Mouse (Mus musculus): ENCODE measurements around the gene Ndfip2. TPM values are rescaled to one million over a fixed set of nuclear protein-coding genes. Genes with fewer than 3 reads are reported as not detected.

Gene Ndfip2
- polyA plus RNA-seq, 1 experiment from 2014 or later, result 107 TPM

DNA sequence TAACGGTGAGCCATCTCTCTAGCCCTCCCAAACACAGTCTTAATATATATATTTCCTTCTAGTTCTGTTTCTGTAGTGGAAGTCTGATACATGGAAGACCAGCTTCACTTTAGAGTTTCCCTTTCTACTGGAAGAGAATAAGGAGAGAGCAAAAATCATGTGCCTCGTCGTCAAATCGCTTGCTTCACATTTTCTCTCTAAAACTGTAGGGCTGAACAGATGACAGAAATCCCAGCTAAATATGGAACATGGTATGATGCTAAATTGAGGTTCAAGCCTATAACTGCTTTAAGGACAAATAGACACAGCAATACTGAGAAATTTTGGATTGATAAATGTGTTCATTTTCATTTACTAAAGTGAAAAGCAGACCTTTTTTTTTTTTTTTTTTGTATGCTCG is 4.0 kb upstream of the Ndfip2 start:
- no peak overlapping the region for H3K4me3 ChIP-seq (replicated peaks)
- no peaks in the 10 kb centered on the region for H3K36me3 ChIP-seq
- H3K4me1 ChIP-seq (replicated peaks), result peaks cover 3% of the 10 kb centered on the region; the same call in 1 of the 2 replicates
- H3K27me3 ChIP-seq (replicated peaks), result no peaks in the 10 kb centered on the region
- ATAC-seq, result no peak
- 81% methylated on average over 5 of the region's 5 CpGs for WGBS
- H3K4me2 ChIP-seq (replicated peaks), result no peak overlapping the region
- no peaks in the 10 kb centered on the region for H3K9me3 ChIP-seq
- H3K27ac ChIP-seq, result peak overlapping the region; percentile 13; the same call in 1 of the 2 replicates
- no peak overlapping the region for H3K9ac ChIP-seq

DNA sequence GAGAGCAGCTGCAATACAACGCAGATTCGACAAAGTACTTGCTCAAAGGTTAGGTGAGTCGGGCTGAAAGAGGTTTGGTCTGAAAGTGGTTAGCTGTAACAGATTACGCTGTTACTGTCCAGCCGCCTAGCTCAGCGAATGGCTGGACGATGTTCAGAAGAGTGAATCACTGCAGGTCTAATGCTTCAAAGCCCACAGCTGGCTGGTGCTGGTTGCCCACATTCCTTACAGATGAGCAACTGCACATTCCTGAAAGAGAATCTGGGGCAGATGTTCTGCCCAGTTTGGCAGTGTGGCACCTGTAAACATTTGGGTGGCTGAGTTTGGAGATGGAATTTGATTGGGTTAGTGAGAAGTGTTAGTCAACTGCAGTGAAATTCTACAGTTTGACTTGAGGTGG is 2.8 kb upstream of the Ndfip2 start:
- Histone ChIP-seq H3K9ac (no peak overlapping the region), H3K27ac (no peak overlapping the region), H3K4me2 (replicated peaks) (no peak overlapping the region), H3K27me3 (replicated peaks) (no peaks in the 10 kb centered on the region), H3K9me3 (no peaks in the 10 kb centered on the region), H3K36me3 (no peaks in the 10 kb centered on the region), H3K4me3 (replicated peaks) (no peak overlapping the region), H3K4me1 (replicated peaks) (peaks cover 3% of the 10 kb centered on the region; the same call in 1 of the 2 replicates)
- 81% methylated on average over 7 of the region's 7 CpGs for WGBS
- no peak for ATAC-seq

DNA sequence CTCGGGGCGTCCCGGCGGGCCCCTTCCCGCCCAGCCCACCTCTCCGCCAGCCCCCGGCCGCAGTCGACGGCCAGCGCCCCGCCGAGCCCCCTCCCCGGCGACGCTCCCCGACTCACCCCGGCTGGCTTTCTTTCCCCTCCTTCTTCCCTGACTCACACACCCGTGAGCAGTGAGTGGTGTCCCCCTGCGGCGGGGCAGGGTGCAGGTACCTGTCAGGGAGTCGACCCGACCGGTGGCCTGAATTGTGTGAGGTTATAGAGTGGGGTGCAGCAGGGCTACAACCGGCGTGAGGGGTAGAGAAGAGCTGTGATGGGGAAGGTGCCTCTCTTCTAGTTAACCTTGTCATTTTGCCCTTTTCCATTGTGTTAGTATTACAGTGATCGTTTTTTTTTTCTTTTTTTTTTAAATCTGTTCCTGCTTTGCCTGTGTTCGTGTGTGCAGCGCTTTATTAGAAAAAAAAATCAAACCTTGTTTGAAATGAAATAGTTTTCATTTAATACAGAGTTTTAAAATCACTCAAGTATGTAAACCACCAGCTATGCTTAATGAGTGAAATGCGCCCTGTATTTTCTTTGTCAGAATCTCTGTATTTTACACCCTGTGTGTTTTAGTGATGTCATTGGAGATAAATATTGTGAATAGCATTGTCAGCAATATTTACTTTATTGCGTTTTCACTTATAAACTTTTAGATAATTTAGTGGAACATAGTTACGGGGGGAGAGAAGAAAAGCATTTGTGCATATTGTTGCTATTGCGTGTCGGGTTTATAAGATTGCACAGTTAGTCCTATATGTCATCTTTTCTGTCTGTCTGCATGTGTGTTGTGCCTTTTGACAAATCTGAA is 885 bp downstream of the Ndfip2 start:
- WGBS, result 4% methylated on average over 28 of the region's 34 CpGs
- Histone ChIP-seq H3K4me3 (replicated peaks) (peak overlapping the region; percentile 86), H3K27me3 (replicated peaks) (no peaks in the 10 kb centered on the region), H3K27ac (peak overlapping the region; percentile 95), H3K4me2 (replicated peaks) (peak overlapping the region; percentile 69), H3K4me1 (replicated peaks) (no peaks in the 10 kb centered on the region), H3K36me3 (no peaks in the 10 kb centered on the region), H3K9ac (peak overlapping the region; percentile 92), H3K9me3 (no peaks in the 10 kb centered on the region)
- peak; percentile 71 for ATAC-seq

DNA sequence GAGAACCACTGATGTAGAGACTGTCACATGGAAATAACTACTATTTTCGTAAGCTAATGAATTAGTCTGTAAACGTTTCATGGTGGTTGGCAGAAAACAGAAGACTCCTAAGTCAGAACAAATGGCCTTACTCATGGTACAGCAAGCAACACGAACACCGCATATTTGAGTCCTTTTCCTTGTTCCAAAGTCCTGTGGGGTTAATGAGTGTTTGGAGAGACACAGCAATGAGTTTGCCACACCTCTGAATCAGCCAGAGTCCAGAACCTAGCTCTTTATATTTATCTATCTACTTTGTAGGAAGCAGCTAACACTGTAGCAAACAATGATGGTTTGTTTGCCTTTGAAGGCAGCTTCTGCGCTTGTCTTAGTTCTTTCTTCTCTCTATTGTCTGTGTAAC is 4.5 kb downstream of the Ndfip2 start:
- no peaks in the 10 kb centered on the region for H3K9me3 ChIP-seq
- WGBS, result 44% methylated on average over 5 of the region's 5 CpGs
- ATAC-seq, result peak; percentile 68
- no peaks in the 10 kb centered on the region for H3K27me3 ChIP-seq (replicated peaks)
- no peaks in the 10 kb centered on the region for H3K36me3 ChIP-seq
- H3K27ac ChIP-seq, result peak overlapping the region; percentile 68
- peaks cover 6% of the 10 kb centered on the region; the same call in 1 of the 2 replicates for H3K4me1 ChIP-seq (replicated peaks)
- H3K4me2 ChIP-seq (replicated peaks), result 0 out of 2 replicates have a peak overlapping the region, but pooled peaks have one; percentile 11
- no peak overlapping the region for H3K9ac ChIP-seq
- no peak overlapping the region for H3K4me3 ChIP-seq (replicated peaks)

DNA sequence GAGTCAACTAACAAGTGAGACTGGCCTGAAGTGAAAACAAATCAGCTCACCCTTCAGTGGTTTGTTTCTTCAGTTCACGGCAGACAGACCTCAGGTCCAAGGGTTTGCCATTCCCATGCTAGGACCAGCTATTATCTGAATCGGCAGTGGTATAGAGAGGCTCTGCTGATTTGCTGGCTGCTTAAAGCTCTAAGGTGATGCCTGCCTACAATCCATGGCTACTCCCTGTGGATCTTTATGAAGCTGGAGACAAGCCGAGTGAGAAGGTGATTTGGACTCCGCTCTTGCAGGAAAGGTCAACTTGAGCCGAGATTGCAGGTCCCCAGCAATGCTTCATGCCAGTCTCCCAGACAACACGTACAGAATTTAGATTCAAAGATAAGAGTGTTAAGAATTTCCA is 8.7 kb downstream of the Ndfip2 start:
- 44% methylated on average over 6 of the region's 6 CpGs for WGBS
- H3K4me1 ChIP-seq (replicated peaks), result peaks cover 6% of the 10 kb centered on the region; the same call in 1 of the 2 replicates
- H3K9ac ChIP-seq, result no peak overlapping the region
- H3K27me3 ChIP-seq (replicated peaks), result no peaks in the 10 kb centered on the region
- H3K36me3 ChIP-seq, result no peaks in the 10 kb centered on the region
- H3K4me3 ChIP-seq (replicated peaks), result no peak overlapping the region
- H3K4me2 ChIP-seq (replicated peaks), result no peak overlapping the region
- H3K27ac ChIP-seq, result no peak overlapping the region
- no peaks in the 10 kb centered on the region for H3K9me3 ChIP-seq
- ATAC-seq, result peak; percentile 41

DNA sequence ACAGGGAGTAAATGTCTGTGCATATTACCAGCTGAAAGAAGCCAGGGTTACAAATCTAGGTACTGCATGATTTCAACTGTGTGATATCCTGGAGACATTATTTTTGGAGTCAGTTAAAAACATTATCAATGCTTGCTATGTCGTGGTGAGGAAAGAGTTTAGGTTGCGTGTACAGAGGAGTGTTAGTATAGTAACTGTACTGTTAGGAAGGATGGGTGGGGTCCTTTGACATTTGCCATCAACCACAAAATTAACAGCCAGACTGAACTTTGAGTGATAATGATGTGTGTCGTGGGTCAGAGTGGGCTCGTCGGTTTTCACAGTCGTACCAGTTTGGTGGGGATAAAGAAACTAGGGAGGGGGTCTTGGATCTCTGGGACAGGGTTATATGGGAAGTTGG is 13.7 kb downstream of the Ndfip2 start:
- Histone ChIP-seq H3K4me3 (replicated peaks) (no peak overlapping the region), H3K36me3 (no peaks in the 10 kb centered on the region), H3K4me2 (replicated peaks) (no peak overlapping the region), H3K27me3 (replicated peaks) (no peaks in the 10 kb centered on the region), H3K4me1 (replicated peaks) (peaks cover 7% of the 10 kb centered on the region; the same call in 1 of the 2 replicates), H3K9ac (no peak overlapping the region), H3K9me3 (no peaks in the 10 kb centered on the region), H3K27ac (no peak overlapping the region)
- 81% methylated on average over 6 of the region's 6 CpGs for WGBS
- ATAC-seq, result no peak

DNA sequence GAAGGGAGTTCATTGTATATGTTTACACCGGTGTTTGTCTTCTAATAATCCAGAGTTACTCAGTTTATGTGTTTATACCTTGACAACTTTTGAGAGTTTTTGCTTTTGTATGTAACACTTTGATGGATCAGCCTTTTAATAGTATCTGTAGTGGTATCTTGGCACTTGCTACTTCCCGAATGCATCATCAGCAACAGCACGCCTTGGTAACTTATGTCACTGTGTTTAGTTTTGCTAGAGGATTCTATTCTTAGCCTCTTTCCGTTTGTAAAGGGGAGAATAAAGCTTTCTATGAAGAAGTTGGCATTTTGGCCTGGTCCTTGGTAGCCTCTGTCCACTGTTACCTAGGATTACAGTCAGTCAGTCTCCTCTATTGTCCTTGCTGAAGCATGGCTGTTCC is 14.2 kb downstream of the Ndfip2 start:
- no peak overlapping the region for H3K4me2 ChIP-seq (replicated peaks)
- no peak overlapping the region for H3K9ac ChIP-seq
- no peaks in the 10 kb centered on the region for H3K9me3 ChIP-seq
- H3K27me3 ChIP-seq (replicated peaks), result no peaks in the 10 kb centered on the region
- H3K4me3 ChIP-seq (replicated peaks), result no peak overlapping the region
- H3K4me1 ChIP-seq (replicated peaks), result 0 out of 2 replicates have a peak, but pooled peaks cover 5% of the 10 kb centered on the region
- WGBS, result 75% methylated on average over 4 of the region's 4 CpGs
- H3K27ac ChIP-seq, result no peak overlapping the region
- H3K36me3 ChIP-seq, result no peaks in the 10 kb centered on the region
- ATAC-seq, result no peak

DNA sequence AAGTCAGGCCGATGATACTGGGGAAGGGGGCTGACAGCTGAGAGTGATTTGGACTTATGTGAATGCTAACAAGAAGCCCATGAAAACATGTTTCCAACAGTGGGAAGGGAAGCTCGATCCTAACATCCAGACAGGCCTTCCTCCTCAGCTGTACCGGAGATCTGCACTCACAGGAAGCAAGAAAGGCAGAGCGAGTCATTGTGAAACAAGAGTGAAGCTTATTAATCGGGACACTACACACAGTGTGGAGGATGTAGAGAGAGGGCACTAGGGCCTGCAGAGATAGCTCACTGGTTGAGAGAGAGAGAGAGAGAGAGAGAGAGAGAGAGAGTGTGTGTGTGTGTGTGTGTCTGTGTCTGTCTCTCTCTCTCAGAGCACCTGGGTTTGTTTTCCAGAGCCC is 16.8 kb downstream of the Ndfip2 start:
- ATAC-seq, result no peak; the same call in 1 of the 2 replicates
- no peaks in the 10 kb centered on the region for H3K36me3 ChIP-seq
- no peak overlapping the region for H3K4me2 ChIP-seq (replicated peaks)
- H3K27ac ChIP-seq, result no peak overlapping the region
- H3K4me3 ChIP-seq (replicated peaks), result no peak overlapping the region
- WGBS, result 56% methylated on average over 5 of the region's 5 CpGs
- no peaks in the 10 kb centered on the region for H3K27me3 ChIP-seq (replicated peaks)
- no peaks in the 10 kb centered on the region for H3K9me3 ChIP-seq
- H3K9ac ChIP-seq, result no peak overlapping the region
- 0 out of 2 replicates have a peak, but pooled peaks cover 5% of the 10 kb centered on the region for H3K4me1 ChIP-seq (replicated peaks)

DNA sequence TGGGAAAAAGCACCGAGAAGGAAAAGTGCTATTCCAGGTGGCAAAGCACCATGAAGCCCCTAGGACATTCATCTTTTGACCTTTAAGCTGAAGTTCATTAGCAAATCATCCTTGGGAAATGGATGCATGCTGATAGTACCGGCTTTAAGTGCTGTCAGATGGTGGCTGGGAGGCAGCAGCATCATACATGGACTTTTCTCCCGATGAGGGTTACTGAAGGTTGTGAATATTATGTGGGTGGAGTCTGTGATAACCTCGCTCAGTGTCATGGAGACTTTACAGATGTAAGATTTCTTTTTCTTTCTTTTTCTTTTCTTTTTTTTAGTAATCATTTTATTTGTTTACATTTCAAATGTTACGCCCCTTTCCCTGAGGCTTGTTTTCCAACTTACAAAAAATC is 18.9 kb downstream of the Ndfip2 start:
- Histone ChIP-seq H3K27ac (no peak overlapping the region), H3K4me3 (replicated peaks) (no peak overlapping the region), H3K36me3 (no peaks in the 10 kb centered on the region), H3K9me3 (no peaks in the 10 kb centered on the region), H3K27me3 (replicated peaks) (no peaks in the 10 kb centered on the region), H3K4me2 (replicated peaks) (no peak overlapping the region), H3K4me1 (replicated peaks) (0 out of 2 replicates have a peak, but pooled peaks cover 9% of the 10 kb centered on the region), H3K9ac (no peak overlapping the region)
- no peak for ATAC-seq
- 72% methylated on average over 5 of the region's 5 CpGs for WGBS

DNA sequence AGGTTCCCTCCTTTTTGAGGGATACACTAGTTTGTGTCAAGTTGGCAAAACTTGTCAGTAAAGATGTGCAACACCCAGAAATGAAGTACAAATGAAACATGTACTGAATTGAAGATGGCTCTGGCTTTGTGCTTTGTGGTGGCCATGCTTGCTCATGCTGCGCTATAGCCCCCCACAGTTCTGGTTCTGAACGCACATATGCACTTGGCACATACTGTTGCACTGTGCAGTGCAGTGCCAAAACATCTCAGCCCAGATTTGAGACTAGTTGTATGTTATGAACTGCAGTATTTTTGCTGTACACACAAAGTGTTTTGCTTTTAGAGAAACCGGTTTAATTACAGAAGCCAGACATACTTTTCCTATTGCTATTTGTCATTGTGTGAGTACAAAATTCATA is 25.7 kb downstream of the Ndfip2 start:
- Histone ChIP-seq H3K4me3 (replicated peaks) (no peak overlapping the region), H3K4me2 (replicated peaks) (no peak overlapping the region), H3K9me3 (no peaks in the 10 kb centered on the region), H3K9ac (no peak overlapping the region), H3K27ac (no peak overlapping the region), H3K4me1 (replicated peaks) (0 out of 2 replicates have a peak, but pooled peaks cover 4% of the 10 kb centered on the region), H3K36me3 (no peaks in the 10 kb centered on the region), H3K27me3 (replicated peaks) (no peaks in the 10 kb centered on the region)
- 88% methylated on average over 3 of the region's 3 CpGs for WGBS
- no peak for ATAC-seq

DNA sequence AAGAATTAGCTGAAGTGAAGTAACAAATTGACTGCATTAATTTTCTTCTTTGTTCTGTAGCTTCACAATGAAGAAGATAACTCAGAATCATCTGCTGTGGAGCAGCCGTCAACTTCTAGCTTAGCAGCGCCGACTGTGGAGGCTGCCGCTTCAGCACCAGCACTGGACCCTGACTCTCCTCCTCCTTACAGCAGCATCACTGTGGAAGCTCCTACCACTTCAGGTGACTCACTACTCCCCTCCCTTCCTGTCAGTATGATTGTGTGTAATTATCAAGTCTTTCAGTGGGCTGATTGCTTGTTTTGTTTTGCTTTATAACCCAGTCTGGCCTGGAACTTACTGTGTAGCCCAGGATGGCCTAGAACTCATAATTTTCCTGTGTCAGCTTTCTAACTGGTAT is 29.2 kb downstream of the Ndfip2 start:
- ATAC-seq, result no peak
- no peak overlapping the region for H3K27ac ChIP-seq
- H3K4me3 ChIP-seq (replicated peaks), result no peak overlapping the region
- no peaks in the 10 kb centered on the region for H3K4me1 ChIP-seq (replicated peaks)
- H3K4me2 ChIP-seq (replicated peaks), result no peak overlapping the region
- H3K36me3 ChIP-seq, result 0 out of 2 replicates have a peak, but pooled peaks cover 3% of the 10 kb centered on the region
- 92% methylated on average over 4 of the region's 4 CpGs for WGBS
- no peaks in the 10 kb centered on the region for H3K9me3 ChIP-seq
- no peaks in the 10 kb centered on the region for H3K27me3 ChIP-seq (replicated peaks)
- H3K9ac ChIP-seq, result no peak overlapping the region

DNA sequence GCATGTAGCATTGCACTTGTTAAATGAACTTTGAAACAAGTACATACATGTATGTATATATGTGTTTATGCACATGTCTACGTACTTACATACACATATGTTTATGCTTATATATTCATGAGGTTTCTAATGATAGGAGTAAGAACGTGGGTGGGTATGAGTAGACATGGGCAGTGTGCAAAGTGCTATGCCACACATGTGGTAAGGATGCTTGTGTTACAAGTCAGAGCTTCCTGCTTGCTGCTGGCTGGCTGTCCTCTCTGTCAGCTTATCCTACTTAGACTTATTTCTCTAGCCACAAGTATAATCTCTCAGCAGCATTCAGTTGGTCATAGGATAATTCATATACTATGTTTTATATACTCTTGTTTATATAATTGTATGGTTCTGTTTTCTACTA is 29.6 kb downstream of the Ndfip2 start:
- 95% methylated on average over 2 of the region's 2 CpGs for WGBS

DNA sequence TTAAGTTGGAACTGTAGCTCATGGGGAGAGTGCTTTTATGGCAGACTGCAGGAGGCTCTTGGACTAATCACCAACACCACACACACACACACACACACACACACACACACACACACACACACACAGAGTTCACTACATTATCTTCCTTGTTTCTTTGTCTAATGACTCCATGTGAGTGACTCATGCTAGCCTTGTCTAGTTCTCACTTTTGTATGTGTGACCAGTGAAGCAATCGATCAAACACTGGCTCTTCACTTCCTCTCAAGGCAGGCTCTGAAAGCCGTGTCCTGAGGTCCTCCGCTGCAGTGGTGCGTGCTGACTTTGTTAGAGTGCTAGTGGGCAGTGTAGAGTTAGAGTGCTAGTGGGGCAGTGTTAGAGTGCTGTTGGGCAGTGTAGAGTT is 30.2 kb downstream of the Ndfip2 start:
- Histone ChIP-seq H3K9me3 (no peaks in the 10 kb centered on the region), H3K9ac (no peak overlapping the region), H3K4me2 (replicated peaks) (no peak overlapping the region), H3K4me1 (replicated peaks) (no peaks in the 10 kb centered on the region), H3K27ac (no peak overlapping the region), H3K4me3 (replicated peaks) (no peak overlapping the region), H3K36me3 (0 out of 2 replicates have a peak, but pooled peaks cover 3% of the 10 kb centered on the region), H3K27me3 (replicated peaks) (no peaks in the 10 kb centered on the region)
- 83% methylated on average over 4 of the region's 4 CpGs for WGBS
- ATAC-seq, result no peak

More for the DNA sequence above, 29.6 kb downstream of the Ndfip2 start:
- Histone ChIP-seq H3K9me3 (no peaks in the 10 kb centered on the region), H3K36me3 (0 out of 2 replicates have a peak, but pooled peaks cover 3% of the 10 kb centered on the region), H3K27ac (no peak overlapping the region), H3K27me3 (replicated peaks) (no peaks in the 10 kb centered on the region), H3K9ac (no peak overlapping the region), H3K4me2 (replicated peaks) (no peak overlapping the region), H3K4me3 (replicated peaks) (no peak overlapping the region), H3K4me1 (replicated peaks) (no peaks in the 10 kb centered on the region)
- no peak for ATAC-seq

Measured in intestine, embryonic 15.5 days (tissue).